Mouse (Mus musculus): ENCODE measurements at regions not wholly inside any gene's neighbourhood (a gene's known extent, or its start where the extent isn't known, plus 50 kb on each side); places are given as distances from the start of the nearest gene placed in this dataset.

DNA sequence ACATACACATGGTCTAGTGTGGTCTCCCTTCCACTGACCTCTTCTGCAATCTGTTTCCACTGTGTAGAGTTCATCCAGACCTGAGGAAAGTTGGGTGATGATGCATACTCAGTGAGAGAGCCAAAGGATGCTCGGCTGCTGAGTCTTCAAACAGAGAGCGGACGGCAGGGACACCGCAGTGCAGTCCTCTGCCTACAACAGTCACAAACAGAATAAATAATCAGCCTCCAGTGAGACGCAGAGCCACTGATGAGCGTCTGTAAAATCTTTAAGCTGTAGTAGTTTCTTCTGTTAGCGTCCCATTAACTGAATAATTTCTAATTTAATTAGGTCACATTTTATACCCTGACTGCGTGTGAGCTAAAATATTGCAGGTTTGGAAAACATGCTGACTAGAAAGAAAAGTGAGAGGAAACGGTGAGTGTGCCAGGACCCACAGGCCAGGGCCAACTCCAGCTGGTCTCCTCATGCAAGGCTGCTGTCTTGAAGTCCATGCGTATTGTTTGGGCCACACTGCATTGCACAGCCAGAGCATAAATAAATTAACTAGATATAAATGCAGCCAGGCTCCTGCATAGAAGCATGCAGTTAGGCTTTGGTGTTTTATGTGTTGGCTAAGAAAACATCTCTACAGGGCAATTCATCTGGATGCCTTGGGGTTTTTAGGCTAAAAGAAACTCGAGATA is 551.0 kb downstream of the Plekhb2 start:
- no peak overlapping the region for H3K4me3 ChIP-seq (ENCODE audit: insufficient read depth, low read depth, low read length)
- H3K27ac ChIP-seq (ENCODE audit: insufficient read depth, low read depth, low read length): no peak overlapping the region
- no peaks in the 10 kb centered on the region for H3K4me1 ChIP-seq (ENCODE audit: control insufficient read depth, insufficient read depth, low read length)
- TF ChIP-seq POLR2A (IDR thresholded peaks at IDR 0.05; ENCODE audit: insufficient read depth, low read depth, low read length): no peak
- no peak for TF ChIP-seq CTCF (IDR thresholded peaks at IDR 0.05; ENCODE audit: insufficient read depth, low read depth, low read length)
- 69% methylated on average over 11 of the region's 11 CpGs for WGBS

DNA sequence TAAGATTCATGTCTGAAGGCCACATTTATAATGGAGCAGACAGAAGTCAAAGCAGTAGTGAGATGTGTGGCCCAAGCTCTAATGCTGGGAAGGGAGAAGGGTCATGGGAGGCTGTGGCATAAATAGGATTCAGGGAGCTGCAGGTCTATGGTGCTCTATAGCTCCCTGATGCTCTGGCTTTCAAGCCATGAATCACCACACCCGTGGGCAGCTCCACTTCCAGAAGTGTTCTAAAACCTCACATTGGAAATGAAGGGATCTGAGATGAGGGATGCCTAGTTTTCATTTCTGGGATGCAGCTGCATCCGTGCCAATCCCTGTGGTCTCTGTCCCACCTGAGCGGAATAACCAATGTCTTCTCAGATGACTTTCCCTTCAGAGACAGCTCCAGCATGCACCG is 553.2 kb downstream of the Plekhb2 start:
- TF ChIP-seq POLR2A (IDR thresholded peaks at IDR 0.05; ENCODE audit: insufficient read depth, low read depth, low read length): no peak
- no peak for TF ChIP-seq CTCF (IDR thresholded peaks at IDR 0.05; ENCODE audit: insufficient read depth, low read depth, low read length)
- H3K27ac ChIP-seq (ENCODE audit: insufficient read depth, low read depth, low read length): no peak overlapping the region
- no peaks in the 10 kb centered on the region for H3K4me1 ChIP-seq (ENCODE audit: control insufficient read depth, insufficient read depth, low read length)
- no peak overlapping the region for H3K4me3 ChIP-seq (ENCODE audit: insufficient read depth, low read depth, low read length)
- WGBS: 77% methylated on average over 4 of the region's 4 CpGs

DNA sequence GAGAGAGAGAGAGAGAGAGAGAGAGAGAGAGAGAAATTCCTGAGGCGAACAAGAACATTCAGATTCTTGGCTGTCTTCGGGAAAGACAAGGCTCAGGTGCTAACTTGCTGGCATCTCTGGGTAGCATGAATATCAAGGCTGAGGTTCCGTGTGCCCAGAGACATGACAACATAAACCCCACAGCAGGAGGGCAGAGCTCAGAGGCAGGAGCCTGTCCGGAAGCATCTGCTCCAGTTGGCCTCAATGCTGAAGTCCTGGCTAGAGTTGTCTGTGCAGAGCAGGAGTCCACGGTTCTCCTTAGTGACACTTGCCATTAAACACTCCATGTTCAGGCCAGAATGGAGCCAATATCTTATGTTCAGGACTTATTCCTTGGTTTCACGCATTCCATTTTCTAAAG is 555.6 kb downstream of the Plekhb2 start:
- TF ChIP-seq POLR2A (IDR thresholded peaks at IDR 0.05; ENCODE audit: insufficient read depth, low read depth, low read length) (no peak), CTCF (IDR thresholded peaks at IDR 0.05; ENCODE audit: insufficient read depth, low read depth, low read length) (no peak)
- H3K27ac ChIP-seq (ENCODE audit: insufficient read depth, low read depth, low read length): no peak overlapping the region
- WGBS: 87% methylated on average over 6 of the region's 6 CpGs

DNA sequence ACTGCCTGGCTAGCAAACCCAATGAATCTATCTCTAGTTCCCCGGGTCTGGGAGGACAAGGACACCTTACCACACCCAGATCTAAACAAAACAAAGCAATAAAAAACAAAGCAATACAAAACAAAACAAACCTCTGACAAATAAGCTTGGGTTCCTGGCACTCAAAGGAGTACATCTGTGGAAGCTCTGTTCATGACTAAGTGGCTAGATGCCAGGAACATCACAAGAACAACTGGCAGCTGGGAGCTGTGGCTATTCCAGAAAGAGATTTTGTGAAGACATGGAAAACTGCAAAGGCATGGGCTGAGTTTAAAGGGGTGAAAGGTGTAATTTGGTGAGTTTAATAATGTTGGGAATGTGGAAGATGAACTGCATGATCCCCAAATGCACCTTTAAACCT is 565.9 kb downstream of the Plekhb2 start:
- 17% methylated on average over 1 of the region's 1 CpGs for WGBS
- TF ChIP-seq CTCF (IDR thresholded peaks at IDR 0.05; ENCODE audit: insufficient read depth, low read depth, low read length): no peak
- TF ChIP-seq POLR2A (IDR thresholded peaks at IDR 0.05; ENCODE audit: insufficient read depth, low read depth, low read length): no peak
- no peak overlapping the region for H3K4me3 ChIP-seq (ENCODE audit: insufficient read depth, low read depth, low read length)
- no peaks in the 10 kb centered on the region for H3K4me1 ChIP-seq (ENCODE audit: control insufficient read depth, insufficient read depth, low read length)
- H3K27ac ChIP-seq (ENCODE audit: insufficient read depth, low read depth, low read length): no peak overlapping the region

More for the DNA sequence above, 555.6 kb downstream of the Plekhb2 start:
- Histone ChIP-seq H3K4me3 (ENCODE audit: insufficient read depth, low read depth, low read length) (no peak overlapping the region), H3K4me1 (ENCODE audit: control insufficient read depth, insufficient read depth, low read length) (no peaks in the 10 kb centered on the region)

DNA sequence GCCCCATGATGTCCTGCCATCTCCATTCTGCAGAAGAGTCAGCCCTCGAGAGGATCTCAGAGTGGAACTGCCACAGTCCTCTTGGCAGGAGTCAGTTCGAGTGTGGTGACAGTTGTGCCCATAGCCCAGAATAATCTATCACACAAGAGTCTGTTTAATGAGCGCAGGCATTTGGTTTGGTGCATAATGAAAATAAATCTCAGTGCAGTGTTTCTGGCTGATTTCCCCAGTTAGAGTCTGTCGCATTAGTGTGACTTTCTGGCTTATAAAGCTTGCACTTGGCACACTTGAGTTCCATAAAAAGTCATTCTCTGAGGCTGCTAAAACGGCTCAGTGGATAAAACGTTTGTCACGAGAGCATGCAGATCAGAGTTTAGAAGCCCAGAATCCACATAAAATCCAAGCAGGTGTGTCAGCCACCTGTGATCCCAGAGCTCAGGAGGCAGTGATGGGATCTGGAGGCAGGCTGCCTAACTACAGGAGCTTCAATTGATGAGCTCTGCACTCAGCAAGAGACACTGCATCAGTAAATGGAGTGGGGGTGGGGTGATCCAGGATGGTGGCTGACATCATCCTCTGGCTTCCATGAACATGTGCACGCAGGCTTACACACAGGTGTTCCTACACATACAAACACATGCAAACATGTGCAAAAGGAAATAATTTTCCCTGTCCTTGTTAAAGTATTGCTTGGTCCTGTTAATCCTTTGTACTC is 578.5 kb downstream of the Plekhb2 start:
- Histone ChIP-seq H3K4me3 (ENCODE audit: insufficient read depth, low read depth, low read length) (no peak overlapping the region), H3K27ac (ENCODE audit: insufficient read depth, low read depth, low read length) (no peak overlapping the region), H3K4me1 (ENCODE audit: control insufficient read depth, insufficient read depth, low read length) (no peaks in the 10 kb centered on the region)
- TF ChIP-seq CTCF (IDR thresholded peaks at IDR 0.05; ENCODE audit: insufficient read depth, low read depth, low read length): no peak
- no peak for TF ChIP-seq POLR2A (IDR thresholded peaks at IDR 0.05; ENCODE audit: insufficient read depth, low read depth, low read length)
- WGBS: 75% methylated on average over 8 of the region's 8 CpGs

DNA sequence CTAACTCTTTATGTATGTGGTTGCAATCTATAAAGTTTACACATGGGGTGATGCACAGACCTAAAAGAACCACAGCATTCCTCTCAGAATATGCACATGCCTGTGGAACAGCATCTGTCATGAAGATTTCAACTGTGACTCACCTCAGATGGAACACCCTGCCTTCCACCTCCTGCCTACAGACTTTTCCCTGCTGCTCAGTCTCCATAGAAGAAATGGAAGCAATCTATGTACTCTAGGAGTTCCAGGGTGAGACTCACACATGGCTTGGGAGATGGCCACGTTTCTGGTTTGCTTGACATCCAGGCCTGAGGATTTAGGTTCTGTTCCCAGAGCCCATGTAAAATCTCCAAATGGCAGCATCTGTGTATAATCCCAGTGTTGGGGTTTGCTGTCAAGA is 579.7 kb downstream of the Plekhb2 start:
- no peak overlapping the region for H3K27ac ChIP-seq (ENCODE audit: insufficient read depth, low read depth, low read length)
- TF ChIP-seq POLR2A (IDR thresholded peaks at IDR 0.05; ENCODE audit: insufficient read depth, low read depth, low read length): no peak
- TF ChIP-seq CTCF (IDR thresholded peaks at IDR 0.05; ENCODE audit: insufficient read depth, low read depth, low read length): no peak
- WGBS: 69% methylated on average over 1 of the region's 1 CpGs
- no peak overlapping the region for H3K4me3 ChIP-seq (ENCODE audit: insufficient read depth, low read depth, low read length)
- no peaks in the 10 kb centered on the region for H3K4me1 ChIP-seq (ENCODE audit: control insufficient read depth, insufficient read depth, low read length)

DNA sequence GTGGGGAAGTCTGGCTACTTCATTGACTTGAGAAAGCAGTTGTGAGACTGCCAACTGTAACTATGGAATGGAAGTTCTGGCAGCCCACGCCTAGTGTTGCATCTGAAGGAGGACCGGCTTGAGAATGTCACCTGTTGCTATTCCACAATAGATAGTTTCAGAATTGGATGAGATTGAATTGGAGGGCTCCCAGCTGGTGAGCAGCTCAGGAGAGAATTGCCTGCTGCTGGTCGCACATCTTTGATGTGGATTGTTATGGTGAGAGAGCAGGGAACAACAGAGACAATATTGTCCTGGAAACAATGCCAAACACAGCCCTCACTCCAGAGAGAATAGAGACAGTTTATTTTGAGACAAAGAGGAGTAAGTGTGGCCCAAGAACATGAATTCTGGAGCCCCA is 585.9 kb downstream of the Plekhb2 start:
- no peaks in the 10 kb centered on the region for H3K4me1 ChIP-seq (ENCODE audit: control insufficient read depth, insufficient read depth, low read length)
- TF ChIP-seq POLR2A (IDR thresholded peaks at IDR 0.05; ENCODE audit: insufficient read depth, low read depth, low read length) (no peak), CTCF (IDR thresholded peaks at IDR 0.05; ENCODE audit: insufficient read depth, low read depth, low read length) (no peak)
- 73% methylated on average over 3 of the region's 3 CpGs for WGBS
- H3K4me3 ChIP-seq (ENCODE audit: insufficient read depth, low read depth, low read length): no peak overlapping the region
- H3K27ac ChIP-seq (ENCODE audit: insufficient read depth, low read depth, low read length): no peak overlapping the region

DNA sequence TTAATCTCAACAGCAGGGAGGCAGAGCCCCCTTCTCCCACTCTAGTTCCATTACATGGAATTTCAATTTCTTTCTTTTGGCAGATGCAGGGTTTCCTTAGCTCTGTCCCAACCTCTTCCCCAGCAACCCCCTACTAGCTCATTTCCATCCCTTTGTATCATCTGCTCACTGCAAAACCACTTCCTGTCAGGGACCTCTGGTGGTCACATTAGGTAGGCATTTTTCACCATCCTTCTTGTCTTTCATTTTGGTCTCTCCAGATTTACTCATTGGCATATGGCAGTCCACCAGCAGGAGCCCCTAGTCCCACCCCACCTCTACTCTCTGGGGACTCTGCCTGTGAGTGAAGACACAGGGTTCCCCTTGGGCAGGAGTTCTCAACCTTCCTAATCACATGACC is 597.6 kb downstream of the Plekhb2 start:
- H3K4me3 ChIP-seq (ENCODE audit: insufficient read depth, low read depth, low read length): no peak overlapping the region
- TF ChIP-seq POLR2A (IDR thresholded peaks at IDR 0.05; ENCODE audit: insufficient read depth, low read depth, low read length): no peak
- TF ChIP-seq CTCF (IDR thresholded peaks at IDR 0.05; ENCODE audit: insufficient read depth, low read depth, low read length): no peak
- H3K4me1 ChIP-seq (ENCODE audit: control insufficient read depth, insufficient read depth, low read length): no peaks in the 10 kb centered on the region
- no peak overlapping the region for H3K27ac ChIP-seq (ENCODE audit: insufficient read depth, low read depth, low read length)

DNA sequence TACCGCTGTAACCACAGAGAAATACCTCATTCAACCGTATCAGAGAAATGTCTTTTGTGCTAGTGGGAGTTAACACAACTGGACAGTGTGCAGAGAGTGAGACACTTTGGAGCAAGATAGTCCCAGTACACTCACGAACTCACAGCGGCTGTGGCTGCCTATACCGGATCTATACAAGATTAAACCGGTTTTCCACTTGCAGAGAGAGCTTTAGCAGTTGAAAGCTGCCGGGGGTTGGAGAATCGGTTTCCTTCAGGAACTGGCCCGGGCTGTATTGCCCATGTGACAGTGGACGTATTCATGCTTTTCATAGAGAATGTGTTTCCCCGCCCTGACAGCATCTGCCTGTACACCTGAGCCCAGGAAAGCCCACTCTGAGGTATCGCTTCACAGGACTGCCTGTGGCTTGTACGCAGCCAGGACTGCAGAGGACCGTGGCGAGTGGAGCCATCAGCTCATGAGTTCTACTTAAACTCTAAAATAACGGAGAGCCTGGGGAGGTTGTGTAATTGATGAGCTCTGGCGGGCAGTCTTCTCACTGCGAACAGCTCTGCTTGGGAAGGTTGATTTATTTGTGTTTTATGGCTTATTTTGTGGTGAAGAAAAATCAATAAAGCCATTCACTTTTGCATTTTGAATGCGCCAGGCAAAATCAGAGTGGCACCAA is 602.8 kb downstream of the Plekhb2 start:
- Histone ChIP-seq H3K4me1 (ENCODE audit: control insufficient read depth, insufficient read depth, low read length) (no peaks in the 10 kb centered on the region), H3K27ac (ENCODE audit: insufficient read depth, low read depth, low read length) (no peak overlapping the region), H3K4me3 (ENCODE audit: insufficient read depth, low read depth, low read length) (no peak overlapping the region)
- 91% methylated on average over 19 of the region's 19 CpGs for WGBS
- TF ChIP-seq CTCF (IDR thresholded peaks at IDR 0.05; ENCODE audit: insufficient read depth, low read depth, low read length) (no peak), POLR2A (IDR thresholded peaks at IDR 0.05; ENCODE audit: insufficient read depth, low read depth, low read length) (no peak)

All from olfactory bulb, adult 2 months (tissue).